Mouse (Mus musculus) forebrain, embryonic 11.5 days (tissue): ENCODE results near the gene Kcnma1. TPM values are rescaled to one million over a fixed set of nuclear protein-coding genes. Genes with fewer than 3 reads are reported as not detected.

ENCODE experiments used
- ATAC-seq: fragments of 200-750 bp; cut with Nextera tagmentation; replicated peaks from 2 replicates; pipeline ENCODE4 v1.8.0; 2017; ENCODE audit warnings: moderate TSS enrichment; ENCODE audit not compliant: low FRiP score
- DNase-seq: peaks from one replicate; pipeline ENCODE4 v3.0.0-alpha.2; 2017; ENCODE audit warnings: low spot score
- H3K27ac ChIP-seq: fragments of 300-500 bp; sonication (generic); 2 replicates; pipeline ENCODE4 v1.5.1; 2014; ENCODE audit warnings: low read depth, low read length
- H3K27me3 ChIP-seq: fragments of 300-500 bp; sonication (generic); 2 replicates; pipeline ENCODE4 v1.6.1; 2014; ENCODE audit warnings: mild to moderate bottlenecking, low read length, mixed read lengths; ENCODE audit not compliant: control insufficient read depth, insufficient read depth
- H3K36me3 ChIP-seq: fragments of 300-500 bp; sonication (generic); 2 replicates; pipeline ENCODE4 v1.6.1; 2014; ENCODE audit warnings: mild to moderate bottlenecking, low read length, moderate library complexity, mixed read lengths; ENCODE audit not compliant: control insufficient read depth, insufficient read depth
- H3K4me1 ChIP-seq: fragments of 300-500 bp; sonication (generic); replicated peaks from 2 replicates; pipeline ENCODE4 v1.6.1; 2014; ENCODE audit warnings: low read length, mixed read lengths; ENCODE audit not compliant: control insufficient read depth, insufficient read depth
- H3K4me2 ChIP-seq: fragments of 300-500 bp; sonication (generic); 2 replicates; pipeline ENCODE4 v1.6.1; 2014; ENCODE audit warnings: low read depth, mild to moderate bottlenecking, low read length, moderate library complexity, mixed read lengths; ENCODE audit not compliant: severe bottlenecking
- H3K4me3 ChIP-seq: fragments of 300-500 bp; sonication (generic); 2 replicates; pipeline ENCODE4 v1.5.1; 2014; ENCODE audit warnings: low read depth, low read length
- H3K9ac ChIP-seq: fragments of 300-500 bp; sonication (generic); 2 replicates; pipeline ENCODE4 v1.6.1; 2014; ENCODE audit warnings: low read length
- H3K9me3 ChIP-seq: fragments of 300-500 bp; sonication (generic); 2 replicates; pipeline ENCODE4 v1.6.1; 2016; ENCODE audit warnings: low read length, mixed read lengths; ENCODE audit not compliant: control insufficient read depth
- WGBS: fragments of 180-500 bp; shearing (Covaris S2); extraction: QIAGEN DNeasy Blood & Tissue Kit; methylation state at CpG from one replicate; pipeline ENCODE4 v1.1.7; 2014; 5-methylcytosine and 5-hydroxymethylcytosine counted together
- polyA plus RNA-seq: library from polyadenylated mRNA; unstranded; fragments of >200 nt; fragmentation: Nextera tagmentation; extraction: Ambion mirVana; gene quantifications from 2 replicates; pipeline ENCODE4 v1.2.1, GENCODE M21; 2014

Kcnma1 gene
- polyA plus RNA-seq, 1 experiment from 2014 or later = 0.45 TPM

DNA sequence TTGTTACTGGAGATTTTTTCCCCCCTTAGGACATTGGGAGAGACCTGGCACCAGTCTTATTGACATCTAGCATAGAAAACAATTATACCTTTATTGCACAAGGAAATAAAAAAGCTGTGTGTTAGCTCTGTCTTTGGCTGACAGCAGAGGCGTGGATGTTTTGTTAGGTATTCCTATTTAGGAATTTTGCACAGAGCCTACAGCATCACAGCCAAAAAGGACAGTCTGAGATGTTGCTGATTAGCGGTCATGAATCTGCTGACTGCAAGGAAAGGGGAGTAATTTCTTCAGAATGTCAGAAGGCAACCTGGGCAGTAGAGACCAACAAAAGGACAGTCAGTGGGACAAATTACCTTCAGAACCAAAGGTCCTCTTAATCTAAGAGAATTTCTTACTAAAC is 412.2 kb downstream of the Kcnma1 start:
- Histone ChIP-seq H3K4me2 (no peak overlapping the region), H3K27ac (no peak overlapping the region), H3K36me3 (no peaks in the 10 kb centered on the region), H3K4me1 (no peaks in the 10 kb centered on the region; the same call in 1 of the 2 replicates), H3K9ac (no peak overlapping the region), H3K4me3 (no peak overlapping the region), H3K9me3 (no peaks in the 10 kb centered on the region), H3K27me3 (no peaks in the 10 kb centered on the region)
- 75% methylated on average over 2 of the region's 2 CpGs for whole genome bisulfite sequencing
- DNase-seq (no peak), ATAC-seq (no peak)

DNA sequence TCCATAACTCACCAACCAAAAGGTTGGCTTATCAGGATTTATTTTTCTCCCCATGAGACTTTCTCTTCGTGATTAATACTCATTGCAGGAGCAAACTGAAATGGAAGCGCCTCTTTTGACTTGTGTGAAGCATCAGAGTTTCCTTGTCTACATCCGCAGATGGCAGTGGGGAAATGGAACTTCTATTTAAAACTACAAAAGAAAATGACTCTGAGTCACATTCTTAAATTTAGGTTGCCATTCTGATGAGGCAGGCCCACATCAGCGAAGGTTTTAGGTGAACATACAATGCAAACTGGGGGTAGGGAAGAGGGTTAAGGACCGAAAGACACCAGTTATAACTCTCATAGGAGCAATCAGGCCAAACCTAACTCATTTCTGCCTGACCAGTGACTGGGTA is 419.7 kb downstream of the Kcnma1 start:
- no peak for ATAC-seq
- 85% methylated on average over 5 of the region's 5 CpGs for WGBS

DNA sequence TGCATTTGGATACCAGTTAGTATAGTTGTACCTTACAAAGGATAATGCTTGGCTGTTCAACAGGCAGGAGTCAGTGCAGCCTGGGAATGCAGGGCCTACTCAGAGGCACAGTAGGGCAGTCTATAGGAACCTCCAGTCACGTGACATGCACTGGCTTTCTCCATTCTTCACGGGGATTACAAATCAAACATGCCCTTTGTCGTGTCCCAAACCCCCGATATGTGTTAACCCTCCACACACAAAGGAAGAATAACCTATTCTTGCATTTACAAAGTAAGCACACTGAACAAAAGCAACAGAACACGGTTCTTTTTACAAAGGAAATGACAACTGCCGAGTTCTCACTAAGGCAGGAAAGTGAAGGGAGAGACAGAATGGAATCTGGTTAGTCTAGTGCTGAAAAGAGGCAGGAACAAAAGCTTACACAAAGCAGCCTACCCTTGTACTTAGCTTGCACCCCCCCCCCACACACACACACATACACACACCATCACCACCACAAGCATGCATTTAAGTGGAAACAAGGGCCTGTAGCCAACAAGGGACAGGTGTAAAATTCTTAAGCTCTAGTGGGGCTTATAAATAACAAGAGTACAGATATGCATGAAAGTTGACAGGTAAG is 421.4 kb downstream of the Kcnma1 start:
- H3K4me2 ChIP-seq = no peak overlapping the region

More for the DNA sequence above, 419.7 kb downstream of the Kcnma1 start:
- Histone ChIP-seq H3K27ac (no peak overlapping the region), H3K4me2 (no peak overlapping the region), H3K36me3 (no peaks in the 10 kb centered on the region), H3K27me3 (no peaks in the 10 kb centered on the region), H3K4me1 (0 out of 2 replicates have a peak, but pooled peaks cover 1% of the 10 kb centered on the region), H3K9ac (no peak overlapping the region), H3K9me3 (no peaks in the 10 kb centered on the region), H3K4me3 (no peak overlapping the region)
- DNase-seq = no peak

DNA sequence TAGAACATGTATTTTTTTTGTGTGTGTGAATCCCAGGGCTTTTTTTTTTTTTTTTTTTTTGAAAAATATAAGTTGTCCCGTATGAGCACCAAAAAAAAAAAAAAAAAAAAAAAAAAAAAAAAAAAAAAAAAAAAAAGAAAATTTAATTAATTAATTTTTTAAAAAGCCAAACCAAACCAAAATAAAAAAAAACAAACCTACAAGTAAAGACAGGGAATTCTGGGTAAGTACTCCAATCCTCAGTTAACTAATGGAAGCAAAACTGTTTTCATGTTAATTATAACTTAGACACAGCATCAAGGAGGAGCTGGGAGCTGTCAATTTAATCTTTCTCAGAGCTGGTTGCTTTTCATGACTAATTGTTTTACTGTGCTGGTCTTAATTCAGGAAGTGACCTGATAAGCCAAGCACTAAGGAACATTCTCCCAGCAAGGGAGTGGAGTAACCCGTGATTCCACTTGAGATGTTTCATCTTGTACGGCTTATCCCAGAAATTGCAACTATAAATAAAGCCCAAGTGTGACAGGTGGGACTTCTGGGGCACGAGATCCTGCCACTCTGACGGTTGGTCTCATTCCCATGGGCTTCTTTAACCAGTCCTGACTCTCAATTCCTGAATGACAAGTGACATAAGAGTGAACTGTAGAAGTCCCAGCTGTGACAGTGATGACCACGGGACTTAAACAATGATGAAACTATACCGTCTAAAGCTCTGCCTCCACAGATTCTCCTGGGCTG is 424.4 kb downstream of the Kcnma1 start:
- Histone ChIP-seq H3K9me3 (no peaks in the 10 kb centered on the region), H3K4me2 (no peak overlapping the region), H3K27ac (no peak overlapping the region), H3K9ac (no peak overlapping the region), H3K4me1 (0 out of 2 replicates have a peak, but pooled peaks cover 1% of the 10 kb centered on the region), H3K27me3 (no peaks in the 10 kb centered on the region), H3K4me3 (no peak overlapping the region), H3K36me3 (no peaks in the 10 kb centered on the region)
- 86% methylated on average over 6 of the region's 7 CpGs for WGBS
- DNase-seq (no peak), ATAC-seq (no peak)

More for the DNA sequence above, 421.4 kb downstream of the Kcnma1 start:
- Histone ChIP-seq H3K9ac (no peak overlapping the region), H3K4me3 (no peak overlapping the region), H3K27me3 (no peaks in the 10 kb centered on the region), H3K27ac (0 out of 2 replicates have a peak overlapping the region, but pooled peaks have one; percentile 18), H3K9me3 (no peaks in the 10 kb centered on the region), H3K36me3 (no peaks in the 10 kb centered on the region), H3K4me1 (0 out of 2 replicates have a peak, but pooled peaks cover 1% of the 10 kb centered on the region)
- 6% methylated on average over 6 of the region's 6 CpGs for WGBS
- ATAC-seq (peak; percentile 55; the same call in 1 of the 2 replicates), DNase-seq (peak; percentile 55)

DNA sequence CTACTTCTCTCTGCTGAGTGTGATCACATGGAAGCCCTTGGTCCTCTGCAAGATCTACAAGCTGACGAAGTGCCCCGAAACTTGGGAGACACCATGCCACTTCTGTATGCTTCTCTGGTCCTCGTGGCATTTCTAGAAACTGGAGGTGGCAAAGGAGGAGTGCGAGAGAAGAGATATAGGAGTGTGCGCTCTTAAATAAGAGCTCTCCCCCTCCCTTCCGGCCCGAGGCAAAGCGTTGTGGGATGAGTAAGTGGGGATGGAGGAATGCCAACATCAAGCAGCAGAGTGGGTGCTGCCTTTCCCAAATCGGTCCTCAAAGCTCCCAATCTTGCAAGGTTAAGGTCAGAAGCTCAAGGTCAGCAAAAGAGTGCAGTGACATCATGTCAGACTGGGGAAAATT is 426.8 kb downstream of the Kcnma1 start:
- Histone ChIP-seq H3K9me3 (no peaks in the 10 kb centered on the region), H3K9ac (no peak overlapping the region), H3K4me1 (no peaks in the 10 kb centered on the region), H3K27me3 (no peaks in the 10 kb centered on the region), H3K4me2 (no peak overlapping the region), H3K36me3 (no peaks in the 10 kb centered on the region), H3K27ac (no peak overlapping the region), H3K4me3 (no peak overlapping the region)
- WGBS = 92% methylated on average over 9 of the region's 9 CpGs
- DNase-seq = no peak
- no peak for ATAC-seq

DNA sequence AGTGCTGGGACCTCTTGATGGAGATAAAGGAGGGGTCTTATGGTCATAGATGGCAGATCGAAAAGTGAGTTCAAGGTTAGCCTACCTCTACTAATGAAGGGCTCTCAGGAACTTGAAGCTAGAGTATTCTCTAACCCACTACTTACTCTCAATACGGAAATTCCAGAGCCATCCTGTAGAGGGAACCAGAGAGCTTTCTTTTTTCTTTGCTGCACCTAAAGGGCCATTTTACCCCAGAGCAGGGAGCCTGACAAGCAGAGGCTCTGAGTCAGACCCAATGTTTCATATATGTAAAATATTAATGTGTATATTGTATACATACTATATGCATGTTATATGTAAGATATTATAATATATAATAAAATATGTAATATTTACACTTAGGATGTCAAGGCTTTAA is 431.1 kb downstream of the Kcnma1 start:
- DNase-seq (no peak), ATAC-seq (no peak)
- Histone ChIP-seq H3K4me2 (no peak overlapping the region), H3K27me3 (no peaks in the 10 kb centered on the region), H3K36me3 (no peaks in the 10 kb centered on the region), H3K9ac (no peak overlapping the region), H3K4me3 (no peak overlapping the region), H3K4me1 (no peaks in the 10 kb centered on the region), H3K9me3 (no peaks in the 10 kb centered on the region), H3K27ac (no peak overlapping the region)
- WGBS = 33% methylated on average over 2 of the region's 2 CpGs

DNA sequence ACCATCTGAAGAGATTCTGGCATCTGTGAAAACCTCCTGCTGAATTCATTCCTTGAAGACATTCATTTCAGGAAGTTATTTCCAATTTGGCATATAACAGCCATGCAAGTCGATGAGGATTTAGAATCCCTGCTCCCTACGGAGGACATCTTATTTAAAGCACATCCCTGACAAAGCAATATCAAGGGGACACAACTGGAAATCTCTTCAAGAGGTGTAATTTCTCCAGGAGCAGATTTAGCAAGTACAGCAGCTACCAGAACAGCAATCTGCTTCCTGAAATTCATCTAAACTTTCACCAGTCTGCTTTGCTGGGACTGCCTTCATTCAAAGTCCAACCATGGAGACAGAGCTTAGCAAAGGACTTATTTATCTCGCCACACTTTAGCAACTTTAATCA is 433.0 kb downstream of the Kcnma1 start:
- DNase-seq = no peak

DNA sequence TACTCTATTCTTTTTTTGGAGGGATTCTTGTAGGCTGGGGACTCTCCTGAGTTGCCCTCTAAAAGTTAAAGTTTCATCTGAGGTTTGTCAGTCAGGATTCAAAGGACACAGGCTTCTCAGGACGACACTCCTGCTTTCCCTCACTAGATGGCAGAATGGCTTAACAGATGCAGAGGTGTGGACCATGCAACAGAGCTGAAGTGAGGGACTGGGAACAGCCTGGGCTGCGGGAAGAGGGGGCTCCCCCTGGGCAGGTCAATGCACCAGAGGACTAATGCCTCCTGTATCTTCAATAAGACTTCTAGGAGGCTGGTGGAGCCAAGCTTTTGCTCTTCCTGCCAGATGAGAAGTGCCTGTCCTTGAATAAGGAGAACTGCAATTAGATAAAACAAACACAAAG is 438.3 kb downstream of the Kcnma1 start:
- H3K9me3 ChIP-seq = no peaks in the 10 kb centered on the region
- no peak overlapping the region for H3K4me2 ChIP-seq
- ATAC-seq (no peak), DNase-seq (peak; percentile 52)
- H3K4me1 ChIP-seq = no peaks in the 10 kb centered on the region
- no peaks in the 10 kb centered on the region for H3K27me3 ChIP-seq
- H3K4me3 ChIP-seq = no peak overlapping the region
- H3K27ac ChIP-seq = no peak overlapping the region
- 4% methylated on average over 2 of the region's 2 CpGs for WGBS
- no peak overlapping the region for H3K9ac ChIP-seq
- H3K36me3 ChIP-seq = no peaks in the 10 kb centered on the region

More for the DNA sequence above, 433.0 kb downstream of the Kcnma1 start:
- Histone ChIP-seq H3K36me3 (no peaks in the 10 kb centered on the region), H3K9me3 (no peaks in the 10 kb centered on the region), H3K4me3 (no peak overlapping the region), H3K4me2 (no peak overlapping the region), H3K27me3 (no peaks in the 10 kb centered on the region), H3K9ac (no peak overlapping the region), H3K4me1 (no peaks in the 10 kb centered on the region), H3K27ac (no peak overlapping the region)
- 76% methylated on average over 3 of the region's 3 CpGs for WGBS
- ATAC-seq = no peak
